Mouse (Mus musculus): Measurements from ENCODE around the gene Bpifb6.

DNA sequence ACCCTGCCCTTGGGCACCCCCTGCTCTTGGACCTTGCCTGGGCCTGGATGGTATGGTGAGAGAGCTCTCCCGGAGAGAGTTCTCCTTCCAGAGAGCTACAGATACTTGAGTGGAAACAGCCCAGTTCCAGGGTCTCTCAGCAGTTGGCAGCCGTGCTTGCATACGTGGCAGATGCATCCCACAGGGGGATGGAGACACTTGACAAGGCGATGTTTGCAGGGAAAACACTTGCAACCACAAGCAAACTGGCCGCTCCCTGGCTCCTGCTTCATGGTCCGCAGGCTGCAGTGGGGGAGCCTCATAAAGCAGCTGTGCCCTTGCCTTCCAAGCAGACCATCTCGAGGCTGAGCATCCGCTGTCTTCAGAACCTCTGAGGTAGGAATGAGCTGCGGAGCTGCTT is 25.4 kb upstream of the Bpifb6 start, which contains the start of gene Bpifb2:
- TF ChIP-seq CTCF (IDR thresholded peaks at IDR 0.05) (no peak), EP300 (IDR thresholded peaks at IDR 0.05) (no peak)

Measured in lung, postnatal 0 days (tissue).